Mouse (Mus musculus) spleen, postnatal 10 days (tissue): ENCODE measurements at regions not wholly inside any gene's neighbourhood (a gene's known extent, or its start where the extent isn't known, plus 50 kb on each side); places are given as distances from the start of the nearest gene placed in this dataset.

ENCODE experiments used
- DNase-seq, 2 experiments: peaks; one replicate each; pipeline ENCODE4 v3.0.0; 2021 to 2022; ENCODE audit warnings: low spot score in 2 of 2

GRCm38 (mm10) chr19:13980988-13981630 lies 67.8 kb downstream of the Olfr1505 start:
- peak in 1 of 2 experiments; percentile 30 for DNase-seq

- no peak for DNase-seq
These were observed 69.5 kb downstream of the Olfr1505 start for GRCm38 (mm10) chr19:13982823-13983222.
